Mouse (Mus musculus): ENCODE results near the gene Pla2r1. TPM values are rescaled to one million over a fixed set of nuclear protein-coding genes. Genes with fewer than 3 reads are reported as not detected.

Gene Pla2r1
- polyA plus RNA-seq, 1 experiment: 0.84 TPM

- H3K27ac ChIP-seq (ENCODE audit: insufficient read depth, low read length): no peak overlapping the region
- no peak overlapping the region for H3K9ac ChIP-seq (ENCODE audit: low read depth, poor library complexity, severe bottlenecking)
- TF ChIP-seq CTCF (IDR thresholded peaks at IDR 0.05; ENCODE audit: low read depth, low read length): no peak
- no peak for TF ChIP-seq POLR2A (IDR thresholded peaks at IDR 0.05; ENCODE audit: insufficient read depth, low read length)
- no peak for TF ChIP-seq EP300 (IDR thresholded peaks at IDR 0.05; ENCODE audit: insufficient read depth, low read depth, low read length)
- H3K27me3 ChIP-seq (ENCODE audit: control insufficient read depth, insufficient read depth, low read length, poor library complexity, severe bottlenecking): no peaks in the 10 kb centered on the region
- H3K4me1 ChIP-seq (ENCODE audit: control insufficient read depth, insufficient read depth, low read length): no peaks in the 10 kb centered on the region
- H3K36me3 ChIP-seq (ENCODE audit: control insufficient read depth, insufficient read depth, low read length, poor library complexity, severe bottlenecking): no peaks in the 10 kb centered on the region
- H3K4me3 ChIP-seq (ENCODE audit: low read depth, low read length): no peak overlapping the region
- H3K9me3 ChIP-seq (replicated peaks; ENCODE audit: control insufficient read depth, insufficient read depth, low read length, poor library complexity, severe bottlenecking): no peaks in the 10 kb centered on the region
These were observed 1.4 kb downstream of the Pla2r1 start for GRCm38 (mm10) chr2:60551673-60552072.

- H3K27me3 ChIP-seq (ENCODE audit: control insufficient read depth, insufficient read depth, low read length, poor library complexity, severe bottlenecking): no peaks in the 10 kb centered on the region
These were observed 2.6 kb downstream of the Pla2r1 start for GRCm38 (mm10) chr2:60550521-60550920.

GRCm38 (mm10) chr2:60549851-60550250 is 3.3 kb downstream of the Pla2r1 start:
- no peaks in the 10 kb centered on the region for H3K4me1 ChIP-seq (ENCODE audit: control insufficient read depth, insufficient read depth, low read length)
- no peak overlapping the region for H3K27ac ChIP-seq (ENCODE audit: insufficient read depth, low read length)
- H3K27me3 ChIP-seq (ENCODE audit: control insufficient read depth, insufficient read depth, low read length, poor library complexity, severe bottlenecking): no peaks in the 10 kb centered on the region
- TF ChIP-seq CTCF (IDR thresholded peaks at IDR 0.05; ENCODE audit: low read depth, low read length) (no peak), POLR2A (IDR thresholded peaks at IDR 0.05; ENCODE audit: insufficient read depth, low read length) (no peak), EP300 (IDR thresholded peaks at IDR 0.05; ENCODE audit: insufficient read depth, low read depth, low read length) (no peak)
- H3K9me3 ChIP-seq (replicated peaks; ENCODE audit: control insufficient read depth, insufficient read depth, low read length, poor library complexity, severe bottlenecking): no peaks in the 10 kb centered on the region
- no peaks in the 10 kb centered on the region for H3K36me3 ChIP-seq (ENCODE audit: control insufficient read depth, insufficient read depth, low read length, poor library complexity, severe bottlenecking)
- H3K4me3 ChIP-seq (ENCODE audit: low read depth, low read length): no peak overlapping the region
- no peak overlapping the region for H3K9ac ChIP-seq (ENCODE audit: low read depth, poor library complexity, severe bottlenecking)

More at GRCm38 (mm10) chr2:60550521-60550920, 2.6 kb downstream of the Pla2r1 start:
- Histone ChIP-seq H3K36me3 (ENCODE audit: control insufficient read depth, insufficient read depth, low read length, poor library complexity, severe bottlenecking) (no peaks in the 10 kb centered on the region), H3K4me3 (ENCODE audit: low read depth, low read length) (no peak overlapping the region), H3K9ac (ENCODE audit: low read depth, poor library complexity, severe bottlenecking) (no peak overlapping the region), H3K27ac (ENCODE audit: insufficient read depth, low read length) (no peak overlapping the region), H3K9me3 (replicated peaks; ENCODE audit: control insufficient read depth, insufficient read depth, low read length, poor library complexity, severe bottlenecking) (no peaks in the 10 kb centered on the region), H3K4me1 (ENCODE audit: control insufficient read depth, insufficient read depth, low read length) (no peaks in the 10 kb centered on the region)
- no peak for TF ChIP-seq CTCF (IDR thresholded peaks at IDR 0.05; ENCODE audit: low read depth, low read length)
- no peak for TF ChIP-seq POLR2A (IDR thresholded peaks at IDR 0.05; ENCODE audit: insufficient read depth, low read length)
- TF ChIP-seq EP300 (IDR thresholded peaks at IDR 0.05; ENCODE audit: insufficient read depth, low read depth, low read length): no peak

- H3K9me3 ChIP-seq (replicated peaks; ENCODE audit: control insufficient read depth, insufficient read depth, low read length, poor library complexity, severe bottlenecking): no peaks in the 10 kb centered on the region
- no peak overlapping the region for H3K4me3 ChIP-seq (ENCODE audit: low read depth, low read length)
- no peaks in the 10 kb centered on the region for H3K27me3 ChIP-seq (ENCODE audit: control insufficient read depth, insufficient read depth, low read length, poor library complexity, severe bottlenecking)
- H3K4me1 ChIP-seq (ENCODE audit: control insufficient read depth, insufficient read depth, low read length): no peaks in the 10 kb centered on the region
- no peak for TF ChIP-seq POLR2A (IDR thresholded peaks at IDR 0.05; ENCODE audit: insufficient read depth, low read length)
- TF ChIP-seq EP300 (IDR thresholded peaks at IDR 0.05; ENCODE audit: insufficient read depth, low read depth, low read length): no peak
- no peak for TF ChIP-seq CTCF (IDR thresholded peaks at IDR 0.05; ENCODE audit: low read depth, low read length)
- H3K36me3 ChIP-seq (ENCODE audit: control insufficient read depth, insufficient read depth, low read length, poor library complexity, severe bottlenecking): no peaks in the 10 kb centered on the region
- H3K27ac ChIP-seq (ENCODE audit: insufficient read depth, low read length): no peak overlapping the region
- H3K9ac ChIP-seq (ENCODE audit: low read depth, poor library complexity, severe bottlenecking): no peak overlapping the region
These were observed 7.0 kb downstream of the Pla2r1 start for GRCm38 (mm10) chr2:60546082-60546481.

- Histone ChIP-seq H3K36me3 (ENCODE audit: control insufficient read depth, insufficient read depth, low read length, poor library complexity, severe bottlenecking) (no peaks in the 10 kb centered on the region), H3K27ac (ENCODE audit: insufficient read depth, low read length) (no peak overlapping the region), H3K9ac (ENCODE audit: low read depth, poor library complexity, severe bottlenecking) (no peak overlapping the region), H3K4me3 (ENCODE audit: low read depth, low read length) (no peak overlapping the region), H3K4me1 (ENCODE audit: control insufficient read depth, insufficient read depth, low read length) (no peaks in the 10 kb centered on the region), H3K27me3 (ENCODE audit: control insufficient read depth, insufficient read depth, low read length, poor library complexity, severe bottlenecking) (no peaks in the 10 kb centered on the region), H3K9me3 (replicated peaks; ENCODE audit: control insufficient read depth, insufficient read depth, low read length, poor library complexity, severe bottlenecking) (no peaks in the 10 kb centered on the region)
- no peak for TF ChIP-seq POLR2A (IDR thresholded peaks at IDR 0.05; ENCODE audit: insufficient read depth, low read length)
- TF ChIP-seq EP300 (IDR thresholded peaks at IDR 0.05; ENCODE audit: insufficient read depth, low read depth, low read length): no peak
- TF ChIP-seq CTCF (IDR thresholded peaks at IDR 0.05; ENCODE audit: low read depth, low read length): no peak
These were observed 9.1 kb downstream of the Pla2r1 start for GRCm38 (mm10) chr2:60544006-60544405.

GRCm38 (mm10) chr2:60541745-60542144 is 11.4 kb downstream of the Pla2r1 start:
- Histone ChIP-seq H3K4me1 (ENCODE audit: control insufficient read depth, insufficient read depth, low read length) (no peaks in the 10 kb centered on the region), H3K9me3 (replicated peaks; ENCODE audit: control insufficient read depth, insufficient read depth, low read length, poor library complexity, severe bottlenecking) (no peaks in the 10 kb centered on the region), H3K36me3 (ENCODE audit: control insufficient read depth, insufficient read depth, low read length, poor library complexity, severe bottlenecking) (no peaks in the 10 kb centered on the region), H3K27me3 (ENCODE audit: control insufficient read depth, insufficient read depth, low read length, poor library complexity, severe bottlenecking) (no peaks in the 10 kb centered on the region), H3K9ac (ENCODE audit: low read depth, poor library complexity, severe bottlenecking) (no peak overlapping the region), H3K27ac (ENCODE audit: insufficient read depth, low read length) (no peak overlapping the region), H3K4me3 (ENCODE audit: low read depth, low read length) (no peak overlapping the region)
- TF ChIP-seq EP300 (IDR thresholded peaks at IDR 0.05; ENCODE audit: insufficient read depth, low read depth, low read length): no peak
- no peak for TF ChIP-seq POLR2A (IDR thresholded peaks at IDR 0.05; ENCODE audit: insufficient read depth, low read length)
- TF ChIP-seq CTCF (IDR thresholded peaks at IDR 0.05; ENCODE audit: low read depth, low read length): no peak
